Mouse (Mus musculus): Measurements from ENCODE around the gene Prdm16.

DNA sequence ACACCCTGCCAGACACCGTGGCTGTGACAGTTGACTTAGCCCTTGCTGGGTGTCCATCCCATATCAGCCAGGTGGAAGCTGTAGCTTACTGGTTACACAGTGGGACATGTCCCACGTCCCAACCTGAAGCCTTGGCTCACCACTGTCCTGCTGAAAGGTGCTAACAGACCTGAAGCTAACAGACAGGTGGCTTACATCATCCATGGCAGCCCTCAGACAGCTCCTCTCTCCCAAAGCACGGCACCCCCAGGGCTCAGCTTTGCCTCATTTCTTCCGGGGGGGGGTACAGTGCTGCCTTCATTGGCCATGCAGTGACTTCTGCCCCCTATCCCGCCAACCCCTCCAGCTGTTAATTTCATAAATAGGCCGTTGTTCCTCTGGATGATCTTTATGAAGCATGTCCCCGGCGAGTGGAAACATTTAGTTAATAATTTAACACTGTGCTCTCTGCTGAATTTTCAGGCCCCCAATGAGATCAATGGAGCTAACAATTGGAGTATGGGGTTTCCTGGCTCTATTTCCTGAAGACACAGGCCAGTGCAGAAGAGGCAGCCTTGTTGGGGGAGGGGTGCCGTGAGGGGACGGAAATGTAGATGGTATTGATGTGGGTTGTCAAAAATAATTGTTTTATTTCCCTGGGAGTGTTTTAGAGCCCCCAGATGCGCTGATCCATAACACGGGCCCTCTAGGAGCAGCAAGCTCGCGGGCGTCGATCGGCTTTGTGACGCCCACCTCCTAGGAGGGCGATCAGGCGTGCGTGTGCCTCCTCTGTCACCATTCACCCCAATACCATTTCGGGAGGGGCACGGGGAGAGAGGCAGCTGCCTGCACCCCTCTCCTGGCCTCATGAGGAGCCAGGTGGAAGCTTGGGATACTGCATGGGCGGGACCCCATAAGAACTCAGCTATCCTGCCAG lies 236.2 kb downstream of the Prdm16 start:
- TF ChIP-seq CTCF (IDR thresholded peaks at IDR 0.05; ENCODE audit: extremely low read depth, insufficient read depth, insufficient read length, insufficient replicate concordance) (no peak), POLR2A (IDR thresholded peaks at IDR 0.05; ENCODE audit: low read depth, low read length) (no peak)
